Mouse (Mus musculus) 3T3-L1 (cell line): Measurements from ENCODE around the gene Hnrnpab.

ENCODE experiments used
- DNase-seq: peaks from one replicate; pipeline ENCODE4 v3.0.0-alpha.2; 2015; ENCODE audit warnings: low read depth, low spot score

The Hnrnpab gene

GRCm38 (mm10) chr11:51605602-51606446 is 823 bp downstream of the Hnrnpab start:
- peak; percentile 85 for DNase-seq

- DNase-seq = no peak
These were observed 4.4 kb downstream of the Hnrnpab start for GRCm38 (mm10) chr11:51602253-51602652.

DNA sequence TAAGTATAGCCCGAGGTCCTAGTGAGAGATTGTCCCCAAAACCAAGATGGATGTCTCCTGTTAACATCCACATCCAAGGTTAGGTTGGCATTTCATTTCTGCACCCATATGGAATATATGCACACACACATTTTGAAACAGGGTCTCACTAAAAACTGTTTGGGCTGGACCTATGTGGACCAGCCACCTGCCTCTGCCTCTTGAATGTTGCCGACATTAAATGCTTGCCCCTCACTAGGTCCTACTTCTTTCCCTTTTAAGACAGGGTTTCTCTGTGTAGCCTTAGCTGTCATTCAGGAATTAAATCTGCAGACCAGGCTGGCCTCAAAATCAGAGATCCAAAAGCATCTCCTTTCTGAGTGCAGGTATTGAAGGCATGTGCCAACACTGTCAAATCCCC is 9.1 kb downstream of the Hnrnpab start:
- DNase-seq = no peak

DNA sequence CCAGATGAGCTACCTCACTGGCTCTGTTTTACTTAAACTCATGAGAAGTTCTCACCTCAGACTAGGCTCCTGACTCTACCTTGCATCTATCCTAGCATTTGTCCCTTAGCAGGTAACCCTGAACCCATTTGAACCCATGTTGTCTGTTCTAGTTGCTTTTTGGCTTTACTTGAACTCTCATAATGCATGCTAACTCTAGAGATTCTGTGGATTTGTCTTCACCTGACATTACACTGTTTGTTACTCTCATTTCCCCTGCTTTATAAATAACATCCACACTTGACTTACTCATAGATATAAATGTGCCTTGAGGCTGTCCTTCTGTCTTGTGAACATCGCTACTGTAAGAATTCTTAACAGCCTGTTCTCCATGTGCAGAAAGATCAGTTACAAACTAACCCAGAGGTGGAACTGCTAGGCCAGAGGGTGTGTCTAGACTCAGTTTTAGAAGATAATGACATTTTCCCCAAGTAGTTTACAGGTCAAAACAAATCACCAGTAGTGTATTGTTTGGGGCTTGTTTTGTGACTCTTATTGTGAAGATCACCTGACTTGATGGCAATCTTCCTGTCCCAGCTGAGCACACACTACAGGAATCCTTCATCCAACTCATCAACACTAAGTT is 11.1 kb downstream of the Hnrnpab start:
- no peak for DNase-seq

DNA sequence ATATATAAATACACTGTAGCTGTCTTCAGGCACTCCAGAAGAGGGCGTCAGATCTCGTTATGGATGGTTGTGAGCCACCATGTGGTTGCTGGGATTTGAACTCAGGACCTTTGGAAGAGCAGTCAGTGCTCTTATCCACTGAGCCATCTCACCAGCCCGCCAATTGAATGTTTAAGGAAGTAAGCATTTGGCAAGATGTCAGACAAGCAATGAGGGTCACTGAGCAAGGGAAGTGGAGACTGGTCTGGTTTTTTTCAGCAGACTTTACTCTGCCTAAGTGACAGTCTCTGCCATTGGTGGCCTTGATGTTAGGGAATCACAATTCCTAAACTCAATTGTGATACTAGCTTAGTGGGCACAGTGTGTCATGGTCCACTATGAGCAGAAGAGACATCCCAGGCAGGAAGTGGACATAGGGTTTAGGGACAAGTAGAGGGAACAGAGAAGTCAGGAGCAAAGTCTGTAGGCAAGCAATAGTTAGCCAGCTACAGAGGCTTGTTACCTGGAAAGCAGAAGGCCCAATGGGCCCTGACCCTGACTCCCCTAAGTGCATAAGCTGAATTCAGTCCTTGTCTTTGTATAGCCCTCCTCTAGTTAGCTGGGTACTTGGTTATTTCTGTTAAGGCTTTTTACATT is 11.8 kb downstream of the Hnrnpab start:
- DNase-seq = no peak

- DNase-seq = no peak
These were observed 12.8 kb downstream of the Hnrnpab start for GRCm38 (mm10) chr11:51593849-51594248.

DNA sequence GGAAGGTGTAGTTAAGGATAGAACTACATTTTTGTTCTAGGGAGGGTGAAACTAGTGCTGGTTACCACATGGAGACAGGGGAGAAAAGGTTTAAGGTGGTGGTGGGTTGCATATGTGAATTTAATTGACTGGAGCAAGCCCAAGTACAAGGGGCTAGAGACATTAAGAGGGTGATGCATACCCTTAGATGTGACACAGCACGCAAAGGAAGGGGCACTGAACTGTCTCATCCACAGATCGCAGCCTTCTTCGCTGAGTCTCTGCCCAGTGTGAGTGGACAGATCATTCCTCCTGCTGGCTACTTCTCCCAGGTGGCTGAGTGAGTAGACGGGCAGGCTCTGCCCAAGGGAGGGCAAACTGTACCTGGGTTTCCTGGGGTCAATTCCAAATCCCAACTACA is 13.3 kb downstream of the Hnrnpab start:
- DNase-seq = no peak

- no peak for DNase-seq
These were observed 14.7 kb downstream of the Hnrnpab start for GRCm38 (mm10) chr11:51591915-51592314.

DNA sequence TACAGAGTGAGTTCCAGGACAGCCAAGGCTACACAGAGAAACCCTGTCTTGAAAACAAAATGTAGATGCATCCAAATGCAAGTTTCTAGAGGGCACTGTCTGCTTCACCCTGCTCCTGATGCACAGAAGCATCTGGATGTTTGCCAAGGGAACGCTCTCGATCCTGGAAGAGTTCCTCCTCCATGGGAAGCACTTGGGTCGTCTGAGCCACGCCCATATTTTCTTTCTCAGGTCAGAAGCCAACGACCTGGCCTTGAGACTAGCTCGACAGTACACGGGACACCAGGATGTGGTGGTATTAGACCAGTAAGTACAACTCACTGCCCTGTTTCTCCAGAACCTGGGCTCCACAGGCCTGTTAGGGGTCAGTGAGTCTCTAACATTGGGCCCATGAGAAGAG is 15.5 kb downstream of the Hnrnpab start:
- DNase-seq = no peak

- no peak for DNase-seq
These were observed 16.6 kb downstream of the Hnrnpab start for GRCm38 (mm10) chr11:51590002-51590401.

DNA sequence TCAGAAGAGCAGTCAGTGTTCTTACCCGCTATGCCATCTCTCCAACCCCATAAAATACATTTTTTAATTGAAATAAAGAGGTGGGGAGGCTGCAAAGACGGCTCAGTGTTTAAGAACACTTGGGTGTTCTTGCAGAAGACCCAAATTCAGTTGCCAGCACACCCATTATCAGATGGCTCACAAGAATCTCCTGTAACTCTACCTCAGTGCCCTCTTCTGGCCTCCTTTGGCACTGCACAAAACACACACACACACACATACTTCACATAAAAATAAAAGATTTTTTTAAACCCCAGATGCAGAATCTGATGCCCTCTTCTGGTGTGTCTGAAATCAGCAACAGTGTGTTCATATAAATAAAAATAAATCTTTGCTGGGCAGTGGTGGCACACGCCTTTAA is 17.8 kb downstream of the Hnrnpab start:
- no peak for DNase-seq

DNA sequence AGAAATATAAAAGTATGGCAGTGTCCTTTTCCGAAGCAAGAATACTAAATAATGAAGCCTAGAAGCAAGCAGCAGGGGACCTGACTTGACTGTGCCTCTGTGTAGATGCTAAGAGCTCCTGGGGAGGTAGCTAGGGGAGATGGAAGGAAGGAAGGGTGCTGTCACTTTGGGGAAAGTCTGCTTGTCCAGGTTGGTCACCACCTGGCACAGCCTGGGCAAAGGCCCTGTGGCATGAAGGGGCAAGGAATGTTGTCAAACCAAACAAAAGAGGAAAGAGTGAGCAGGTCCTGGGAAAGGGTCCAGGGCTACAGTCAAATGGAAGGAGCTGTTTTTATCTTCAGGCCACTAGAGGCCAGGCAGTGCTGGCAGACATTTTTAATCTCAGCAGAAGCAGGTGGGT is 19.6 kb downstream of the Hnrnpab start:
- no peak for DNase-seq

GRCm38 (mm10) chr11:51586411-51586810 is 20.2 kb downstream of the Hnrnpab start:
- DNase-seq = no peak

DNA sequence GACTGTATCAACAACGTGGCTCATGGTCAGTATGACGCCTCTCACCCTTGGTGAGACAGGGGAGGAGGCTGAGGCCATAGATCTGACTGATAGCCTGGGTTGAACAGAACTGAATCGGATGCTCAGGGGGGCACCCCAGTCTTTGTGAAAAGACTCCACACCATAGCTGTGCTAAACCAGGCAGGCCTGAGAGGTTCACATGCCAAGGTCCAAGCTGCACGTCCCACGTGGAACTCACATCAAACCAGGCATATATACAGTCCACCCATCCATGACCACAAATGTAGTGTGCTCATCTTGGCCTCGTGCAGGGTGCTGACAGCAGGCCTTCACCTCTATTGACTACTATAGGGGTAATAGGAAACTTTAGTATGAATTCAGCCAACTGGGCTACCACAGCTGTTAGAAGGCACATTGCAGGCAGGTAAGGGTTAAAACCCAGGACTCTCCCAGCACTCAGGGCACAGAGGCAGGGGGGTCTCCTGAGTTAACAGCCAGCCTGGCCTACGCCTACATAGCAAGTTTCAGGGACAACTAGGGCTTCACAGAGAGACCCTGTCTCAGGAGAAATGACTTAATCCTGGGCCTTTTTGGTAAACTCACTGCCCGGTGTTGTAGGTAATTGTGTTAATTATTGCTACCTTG is 20.9 kb downstream of the Hnrnpab start:
- no peak for DNase-seq

DNA sequence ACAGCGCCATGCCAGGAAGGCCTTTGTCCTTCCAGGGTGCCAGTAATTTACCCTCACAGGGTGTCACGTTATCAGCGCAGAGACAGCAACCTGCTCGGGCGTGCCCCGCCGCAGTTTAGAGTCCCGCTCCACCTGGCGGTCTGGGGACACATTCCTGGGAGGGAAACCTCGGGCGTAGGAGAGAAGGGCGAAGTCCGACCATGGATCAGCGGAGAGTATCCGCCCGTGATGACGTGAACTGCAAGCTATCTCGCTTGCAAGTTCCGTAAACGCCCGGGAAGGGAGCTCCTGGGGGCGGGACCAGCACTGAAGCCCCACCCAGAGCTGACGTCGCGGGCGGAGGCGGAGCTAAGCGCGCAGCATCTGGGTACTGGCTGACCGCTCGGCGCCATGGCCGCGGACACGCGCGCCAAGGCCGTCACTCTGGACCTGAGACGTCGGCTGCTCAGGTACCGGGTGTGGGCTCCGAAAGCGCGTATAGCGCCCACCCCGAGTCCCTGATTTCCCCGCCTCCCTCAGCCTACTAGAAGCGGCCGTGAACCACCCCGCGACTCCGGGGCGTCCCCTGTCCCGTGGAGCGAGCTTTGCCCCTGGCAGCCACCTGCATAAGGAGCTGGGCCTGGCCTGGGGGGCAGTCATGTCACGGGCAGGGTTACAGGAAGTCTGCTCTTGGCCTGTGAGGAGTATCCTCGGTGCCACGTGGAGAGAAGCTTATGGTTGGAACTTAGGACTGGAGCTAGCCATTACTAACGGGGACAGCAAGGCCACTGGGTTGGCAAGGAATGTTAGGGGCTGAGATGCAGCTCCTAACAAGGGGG is 22.0 kb downstream of the Hnrnpab start, which contains the start of gene Phykpl:
Gene Phykpl, plus strand, starts transcription at position 327 of the 818 bp plus-strand sequence.
- DNase-seq = peak; percentile 94

- DNase-seq = peak; percentile 57
These were observed 22.6 kb downstream of the Hnrnpab start for GRCm38 (mm10) chr11:51584057-51584430.

GRCm38 (mm10) chr11:51582713-51583112 is 23.9 kb downstream of the Hnrnpab start:
- DNase-seq = peak; percentile 84

- DNase-seq = no peak
These were observed 27.6 kb downstream of the Hnrnpab start for GRCm38 (mm10) chr11:51579024-51579423.

GRCm38 (mm10) chr11:51577587-51577986 is 29.1 kb downstream of the Hnrnpab start:
- DNase-seq = no peak

GRCm38 (mm10) chr11:51576454-51576853 is 30.2 kb downstream of the Hnrnpab start:
- no peak for DNase-seq

GRCm38 (mm10) chr11:51568801-51569200 is 37.8 kb downstream of the Hnrnpab start:
- no peak for DNase-seq
